Mouse (Mus musculus): ENCODE measurements around the gene Slc25a5.

DNA sequence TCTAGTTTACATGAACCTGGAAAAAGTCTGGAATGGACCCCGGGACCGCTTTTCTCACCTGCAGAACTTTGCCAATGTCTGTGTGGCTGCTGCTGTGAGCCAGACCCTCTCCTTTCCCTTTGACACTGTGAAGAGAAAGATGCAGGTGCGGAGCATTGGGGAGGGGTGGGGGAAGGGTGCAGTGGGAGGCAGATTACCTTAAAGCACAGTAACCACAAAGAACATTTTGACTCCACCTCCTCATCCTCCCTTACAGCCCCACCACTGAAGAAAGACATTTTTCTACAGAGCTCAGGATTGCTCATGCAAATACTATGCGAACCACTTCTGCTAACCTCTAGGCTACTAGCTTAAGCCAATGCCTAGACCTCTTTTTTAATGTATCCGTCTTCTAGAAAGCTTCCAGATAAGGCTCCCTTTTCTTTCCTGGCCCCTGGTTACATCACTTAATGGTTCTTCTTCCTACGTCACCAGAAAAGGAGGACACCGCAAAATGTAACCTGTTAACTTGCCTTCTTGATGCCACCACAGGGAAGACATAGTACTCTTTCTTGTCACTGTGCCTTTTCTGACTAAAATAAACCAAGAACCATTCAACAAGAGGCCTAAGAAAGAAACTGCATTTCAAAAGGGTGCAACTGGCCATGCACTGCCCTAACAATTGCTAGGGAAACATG lies 37.5 kb upstream of the Slc25a5 start:
- TF ChIP-seq CTCF (IDR thresholded peaks at IDR 0.05; ENCODE audit: low read depth, low read length) (no peak), POLR2A (IDR thresholded peaks at IDR 0.05; ENCODE audit: extremely low read depth, insufficient read depth, low read length) (no peak)

Measured in liver, adult 2 months (tissue).